Mouse (Mus musculus) erythroblast, embryonic 14.5 days (primary cell): ENCODE measurements around the gene Son.

ENCODE experiments used
- GATA1 ChIP-seq: IDR thresholded peaks from 2 replicates; pipeline ENCODE4 v1.6.1; 2012; ENCODE audit warnings: low read length, inconsistent platforms, mixed read lengths
- TAL1 ChIP-seq: IDR thresholded peaks from 3 replicates; pipeline ENCODE4 v1.6.1; 2012; ENCODE audit warnings: low read length, inconsistent platforms, mixed read lengths

DNA sequence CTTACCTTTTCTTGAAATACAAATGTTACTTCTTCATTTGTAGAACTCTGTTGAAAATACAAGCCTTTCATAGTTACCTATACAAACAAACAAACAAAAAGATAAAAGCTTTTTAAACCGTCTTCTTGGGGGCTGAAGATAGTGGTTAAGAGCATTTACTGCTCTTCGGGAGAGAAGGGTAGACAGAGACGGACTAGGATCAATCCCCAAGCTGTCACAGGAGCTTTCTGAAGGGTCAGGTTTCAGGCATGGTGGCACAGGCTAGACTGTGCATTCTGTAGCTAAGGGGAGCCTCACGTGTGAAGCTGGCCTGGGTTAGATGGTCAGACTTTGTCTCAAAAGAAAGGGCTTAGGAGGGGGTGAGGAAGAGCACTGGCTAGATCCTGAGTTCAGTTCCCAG, 70.1 kb downstream of the Son start:
- TF ChIP-seq TAL1 (no peak), GATA1 (no peak)
